13 mouse cellular contexts compared by ENCODE assay signal in the genomic region with DNA sequence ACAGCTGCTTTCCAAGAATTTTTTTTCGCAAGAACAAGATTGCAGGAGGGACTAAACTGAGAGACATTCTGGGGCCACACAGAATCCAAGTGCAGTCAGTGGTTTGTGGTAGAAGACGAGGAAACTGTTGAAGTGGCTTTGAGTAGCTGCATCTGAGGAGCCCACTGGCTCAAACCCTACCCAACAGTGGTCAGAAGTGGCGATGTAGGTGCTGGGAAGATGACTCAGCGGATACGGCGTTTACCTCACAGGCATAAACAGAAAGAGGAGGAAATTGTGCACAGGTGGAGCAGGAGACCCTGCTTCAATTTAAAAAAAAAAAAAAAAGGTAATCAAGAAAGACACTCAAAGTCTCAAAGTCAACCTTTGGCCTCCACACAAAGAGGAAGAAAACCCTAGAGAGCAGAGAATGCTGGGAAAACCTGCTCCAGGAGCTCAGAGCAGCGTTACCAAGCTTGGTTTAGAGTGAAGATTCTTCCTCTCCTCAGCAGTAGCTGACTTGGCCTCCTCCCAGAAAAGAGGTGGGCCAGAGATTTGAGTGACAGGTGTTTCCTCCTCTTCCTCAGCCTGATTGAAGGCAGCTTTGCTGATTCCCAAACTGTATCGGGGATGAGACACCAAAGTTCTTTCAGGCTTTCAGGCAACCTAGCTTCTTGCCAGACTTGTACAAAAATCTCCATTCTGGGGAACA. TPM values are rescaled to one million over a fixed set of nuclear protein-coding genes. Genes with fewer than 3 reads are reported as not detected.
A peak's percentile ranks its signal among the peaks of the same experiment; 100 is the strongest.
DNase-seq lines count a peak whose midpoint lies in the region; ATAC-seq and TF ChIP-seq lines count a peak whose summit lies in the region.
"Had no signal": no experiment of that assay in that cellular context is flagged by ENCODE, and none has a peak within 500 bp of the region (broad histone marks: within the 10 kb centered on the region; RNA-seq: fewer than 3 reads in every experiment).

No protein-coding gene starts in this region.

- peaks cover 18% of the 10 kb centered on the region for H3K36me3 ChIP-seq in intestine, postnatal 0 days (ENCODE audit: control insufficient read depth, insufficient read depth)
- H3K36me3 ChIP-seq: midbrain, embryonic 15.5 days had no signal

- peak overlapping the region; percentile 66 for H3K4me2 ChIP-seq in intestine, postnatal 0 days (replicated peaks; ENCODE audit: low read depth)
- H3K4me2 ChIP-seq: heart, embryonic 11.5 days; hindbrain, embryonic 15.5 days; limb, embryonic 12.5 days; midbrain, embryonic 15.5 days had no signal

- 30% methylated on average over 8 of the region's 8 CpGs for WGBS in intestine, postnatal 0 days

- no peak overlapping the region for H3K4me3 ChIP-seq in intestine, postnatal 0 days (ENCODE audit: low read depth, low read length)
- H3K4me3 ChIP-seq: hindbrain, embryonic 15.5 days; limb, embryonic 12.5 days; midbrain, embryonic 15.5 days had no signal

- peaks cover 10% of the 10 kb centered on the region; the same call in 1 of the 2 replicates for H3K4me1 ChIP-seq in intestine, postnatal 0 days (replicated peaks; ENCODE audit: control insufficient read depth, insufficient read depth, low read length)

- peak; percentile 31 for ATAC-seq in intestine, postnatal 0 days
- ATAC-seq: midbrain, embryonic 15.5 days had no signal

- H3K27ac ChIP-seq in intestine, postnatal 0 days (ENCODE audit: low read depth, low read length): peak overlapping the region; percentile 83
- H3K27ac ChIP-seq: hindbrain, embryonic 15.5 days; limb, embryonic 12.5 days; midbrain, embryonic 15.5 days had no signal

- peak; percentile 12 for DNase-seq in lung, postnatal 14 days
- DNase-seq in lung, postnatal 10 days: no peak
- DNase-seq in R1 (ENCODE audit: low read depth, low spot score): peak; percentile 52
- peak; percentile 37 for DNase-seq in naive thymus-derived CD4-positive, alpha-beta T cell, adult 2 months (ENCODE audit: low read depth)
- DNase-seq in gastrocnemius, postnatal 4 days (ENCODE audit: low spot score in 2 of 2): no peak
- no peak for DNase-seq in left cerebral cortex, adult 18-20 months (ENCODE audit: low spot score in 2 of 2)
- DNase-seq in retina, embryonic 14.5 days (ENCODE audit: low spot score): no peak
- DNase-seq: cerebellum, adult 11 months had no signal

- H3K9ac ChIP-seq in intestine, postnatal 0 days (ENCODE audit: low read depth, low read length): no peak overlapping the region
- H3K9ac ChIP-seq: hindbrain, embryonic 15.5 days; limb, embryonic 12.5 days; midbrain, embryonic 15.5 days had no signal

- no peaks in the 10 kb centered on the region for H3K9me3 ChIP-seq in intestine, postnatal 0 days (ENCODE audit: control insufficient read depth)
- H3K9me3 ChIP-seq: hindbrain, embryonic 15.5 days; limb, embryonic 12.5 days; midbrain, embryonic 15.5 days had no signal

- no peak for TF ChIP-seq CTCF in intestine, postnatal 0 days (IDR thresholded peaks at IDR 0.05; ENCODE audit: low read depth)

- H3K27me3 ChIP-seq in intestine, postnatal 0 days (replicated peaks; ENCODE audit: control insufficient read depth, insufficient read depth, low read length): no peaks in the 10 kb centered on the region
- H3K27me3 ChIP-seq: hindbrain, embryonic 15.5 days; limb, embryonic 12.5 days; midbrain, embryonic 15.5 days had no signal

RNA-seq across cellular contexts. Expression of a gene that starts 4.5 kb away (rescaled TPM):
- polyA plus RNA-seq in intestine, postnatal 0 days (2015; fragmentation: Nextera tagmentation; extraction: Ambion mirVana): 609 and 611 TPM in 2 replicates
- 10 to 100 TPM; 32.5 to 32.7 TPM for total RNA-seq in gastrocnemius, postnatal 4 days (2021)
- total RNA-seq in left cerebral cortex, adult 18-20 months (2021): 10 to 100 TPM; 48.1 to 55.5 TPM

Comparison
In these comparisons a context has a peak if more than half of its experiments do, and no peak if none do; other contexts are left out.
1. DNase-seq: peak in lung, postnatal 14 days (single experiment), R1 (single experiment) and naive thymus-derived CD4-positive, alpha-beta T cell, adult 2 months (single experiment); none in lung, postnatal 10 days (single experiment), gastrocnemius, postnatal 4 days (0 of 2), left cerebral cortex, adult 18-20 months (0 of 2) and retina, embryonic 14.5 days (single experiment).